Mouse (Mus musculus): ENCODE data around the gene Mettl7b.
A peak's percentile ranks its signal among the peaks of the same experiment; 100 is the strongest.

The Mettl7b gene

GRCm38 (mm10) chr10:128945675-128946074 is 15.1 kb downstream of the Mettl7b start:
- DNase-seq: peak; percentile 75

GRCm38 (mm10) chr10:128940475-128941061 is 20.2 kb downstream of the Mettl7b start:
- DNase-seq: no peak

- DNase-seq: peak; percentile 69
Measured at GRCm38 (mm10) chr10:128938974-128939373, 21.8 kb downstream of the Mettl7b start.

- DNase-seq: peak; percentile 95
Measured at GRCm38 (mm10) chr10:128938457-128938856, 22.3 kb downstream of the Mettl7b start.

GRCm38 (mm10) chr10:128937756-128938390 is 22.9 kb downstream of the Mettl7b start:
- no peak for DNase-seq

GRCm38 (mm10) chr10:128935826-128936440 is 24.9 kb downstream of the Mettl7b start:
- no peak for DNase-seq

- no peak for DNase-seq
Measured at GRCm38 (mm10) chr10:128934997-128935787, 25.6 kb downstream of the Mettl7b start.

- no peak for DNase-seq
Measured at GRCm38 (mm10) chr10:128933976-128934721, 26.6 kb downstream of the Mettl7b start.

GRCm38 (mm10) chr10:128933574-128933973 is 27.2 kb downstream of the Mettl7b start, which contains the start of gene Itga7:
TSS of gene Itga7 (plus strand) at chr10:128933818.
- DNase-seq: no peak

- DNase-seq: no peak
Measured at GRCm38 (mm10) chr10:128931441-128931840, 29.3 kb downstream of the Mettl7b start.

GRCm38 (mm10) chr10:128929638-128930378 is 31.0 kb downstream of the Mettl7b start:
- DNase-seq: peak; percentile 50

- no peak for DNase-seq
Measured at GRCm38 (mm10) chr10:128928356-128928755, 32.4 kb downstream of the Mettl7b start.

GRCm38 (mm10) chr10:128923935-128924334 is 36.9 kb downstream of the Mettl7b start, which contains the start of gene Bloc1s1:
TSS of gene Bloc1s1 (minus strand) at chr10:128924035.
- DNase-seq: no peak

GRCm38 (mm10) chr10:128923013-128923691 is 37.6 kb downstream of the Mettl7b start:
- peak; percentile 98 for DNase-seq

- no peak for DNase-seq
Measured at GRCm38 (mm10) chr10:128922822-128923012, 38.1 kb downstream of the Mettl7b start, which contains the start of gene Rdh5. TSS of gene Rdh5 (minus strand) at chr10:128922888.

GRCm38 (mm10) chr10:128921883-128922821 is 38.6 kb downstream of the Mettl7b start:
- peak; percentile 37 for DNase-seq

GRCm38 (mm10) chr10:128921251-128921650 is 39.5 kb downstream of the Mettl7b start:
- peak; percentile 57 for DNase-seq

- DNase-seq: peak; percentile 82
Measured at GRCm38 (mm10) chr10:128920736-128921161, 40.0 kb downstream of the Mettl7b start.

- no peak for DNase-seq
Measured at GRCm38 (mm10) chr10:128919966-128920365, 40.8 kb downstream of the Mettl7b start.

GRCm38 (mm10) chr10:128919203-128919631 is 41.6 kb downstream of the Mettl7b start:
- DNase-seq: peak; percentile 93

Data from kidney, adult 9 months (tissue).